Mouse (Mus musculus): Measurements from ENCODE around the gene Actr3.

DNA sequence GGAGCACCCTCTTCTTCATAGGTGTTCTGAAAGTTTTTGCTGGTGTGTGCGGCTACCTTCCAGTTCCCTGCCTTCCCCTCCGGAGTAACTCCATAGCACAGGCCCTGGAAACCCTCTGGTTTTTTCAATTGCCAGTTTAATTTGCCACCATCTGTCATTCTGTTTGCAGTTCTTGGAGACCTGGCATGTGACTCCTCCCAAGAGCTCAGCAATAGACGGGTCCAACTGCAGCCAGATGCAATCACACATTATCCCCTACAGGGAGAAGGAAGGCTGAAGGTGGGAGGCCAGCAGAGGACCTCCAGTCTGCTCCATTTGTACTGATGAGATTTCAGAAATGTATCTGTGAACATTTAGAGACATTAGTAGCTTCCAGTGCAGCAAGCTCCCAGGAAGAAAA is 56.6 kb downstream of the Actr3 start:
- TF ChIP-seq CTCF (IDR thresholded peaks at IDR 0.05; ENCODE audit: insufficient read depth, low read depth, low read length) = no peak
- no peak for TF ChIP-seq POLR2A (IDR thresholded peaks at IDR 0.05; ENCODE audit: insufficient read depth, low read depth, low read length)
